Mouse (Mus musculus): ENCODE data around the gene Cyb5r4. TPM values are rescaled to one million over a fixed set of nuclear protein-coding genes. Genes with fewer than 3 reads are reported as not detected.

Gene Cyb5r4
- polyA plus RNA-seq, 1 experiment from 2014 or later: 38.6 TPM

GRCm38 (mm10) chr9:86980942-86981341, 40.9 kb upstream of the Cyb5r4 start:
- TF ChIP-seq CTCF (IDR thresholded peaks at IDR 0.05; ENCODE audit: low read depth) (no peak), EP300 (optimal IDR thresholded peaks at IDR 0.05) (no peak)
- Histone ChIP-seq H3K9me3 (ENCODE audit: control insufficient read depth, low read length) (no peaks in the 10 kb centered on the region), H3K4me3 (ENCODE audit: low read depth, low read length) (no peak overlapping the region), H3K27me3 (ENCODE audit: control insufficient read depth, insufficient read depth, low read length) (no peaks in the 10 kb centered on the region), H3K36me3 (ENCODE audit: control insufficient read depth, insufficient read depth, low read length) (no peaks in the 10 kb centered on the region), H3K4me2 (replicated peaks; ENCODE audit: low read depth) (no peak overlapping the region), H3K4me1 (replicated peaks; ENCODE audit: control insufficient read depth, insufficient read depth) (no peaks in the 10 kb centered on the region), H3K9ac (ENCODE audit: low read length) (no peak overlapping the region), H3K27ac (replicated peaks) (no peak overlapping the region)
- ATAC-seq (ENCODE audit: low FRiP score, low TSS enrichment) (no peak), DNase-seq (ENCODE audit: low spot score) (no peak)
- 47% methylated on average over 2 of the region's 2 CpGs for whole genome bisulfite sequencing

GRCm38 (mm10) chr9:86981551-86981950, 40.3 kb upstream of the Cyb5r4 start:
- H3K27me3 ChIP-seq (ENCODE audit: control insufficient read depth, insufficient read depth, low read length): no peaks in the 10 kb centered on the region
- no peak overlapping the region for H3K9ac ChIP-seq (ENCODE audit: low read length)
- ATAC-seq (ENCODE audit: low FRiP score, low TSS enrichment) (no peak), DNase-seq (ENCODE audit: low spot score) (peak; percentile 22)
- H3K9me3 ChIP-seq (ENCODE audit: control insufficient read depth, low read length): no peaks in the 10 kb centered on the region
- no peaks in the 10 kb centered on the region for H3K4me1 ChIP-seq (replicated peaks; ENCODE audit: control insufficient read depth, insufficient read depth)
- no peak for TF ChIP-seq EP300 (optimal IDR thresholded peaks at IDR 0.05)
- no peak for TF ChIP-seq CTCF (IDR thresholded peaks at IDR 0.05; ENCODE audit: low read depth)
- H3K27ac ChIP-seq (replicated peaks): no peak overlapping the region
- no peak overlapping the region for H3K4me3 ChIP-seq (ENCODE audit: low read depth, low read length)
- 12% methylated on average over 10 of the region's 10 CpGs for WGBS
- H3K36me3 ChIP-seq (ENCODE audit: control insufficient read depth, insufficient read depth, low read length): no peaks in the 10 kb centered on the region
- no peak overlapping the region for H3K4me2 ChIP-seq (replicated peaks; ENCODE audit: low read depth)

- DNase-seq (ENCODE audit: low spot score) (no peak), ATAC-seq (ENCODE audit: low FRiP score, low TSS enrichment) (no peak)
- no peak overlapping the region for H3K27ac ChIP-seq (replicated peaks)
- no peaks in the 10 kb centered on the region for H3K27me3 ChIP-seq (ENCODE audit: control insufficient read depth, insufficient read depth, low read length)
- no peaks in the 10 kb centered on the region for H3K4me1 ChIP-seq (replicated peaks; ENCODE audit: control insufficient read depth, insufficient read depth)
- no peak overlapping the region for H3K9ac ChIP-seq (ENCODE audit: low read length)
- no peaks in the 10 kb centered on the region for H3K36me3 ChIP-seq (ENCODE audit: control insufficient read depth, insufficient read depth, low read length)
- TF ChIP-seq CTCF (IDR thresholded peaks at IDR 0.05; ENCODE audit: low read depth) (no peak), EP300 (optimal IDR thresholded peaks at IDR 0.05) (no peak)
- no peak overlapping the region for H3K4me3 ChIP-seq (ENCODE audit: low read depth, low read length)
- no peak overlapping the region for H3K4me2 ChIP-seq (replicated peaks; ENCODE audit: low read depth)
- H3K9me3 ChIP-seq (ENCODE audit: control insufficient read depth, low read length): no peaks in the 10 kb centered on the region
- 52% methylated on average over 3 of the region's 3 CpGs for WGBS
These were observed 37.2 kb upstream of the Cyb5r4 start for GRCm38 (mm10) chr9:86984583-86984982.

GRCm38 (mm10) chr9:86985105-86985504, 36.7 kb upstream of the Cyb5r4 start:
- TF ChIP-seq CTCF (IDR thresholded peaks at IDR 0.05; ENCODE audit: low read depth): no peak
- no peak for TF ChIP-seq EP300 (optimal IDR thresholded peaks at IDR 0.05)
- 35% methylated on average over 6 of the region's 6 CpGs for WGBS
- Histone ChIP-seq H3K4me2 (replicated peaks; ENCODE audit: low read depth) (no peak overlapping the region), H3K9me3 (ENCODE audit: control insufficient read depth, low read length) (no peaks in the 10 kb centered on the region), H3K4me1 (replicated peaks; ENCODE audit: control insufficient read depth, insufficient read depth) (no peaks in the 10 kb centered on the region), H3K36me3 (ENCODE audit: control insufficient read depth, insufficient read depth, low read length) (no peaks in the 10 kb centered on the region), H3K4me3 (ENCODE audit: low read depth, low read length) (no peak overlapping the region), H3K27me3 (ENCODE audit: control insufficient read depth, insufficient read depth, low read length) (no peaks in the 10 kb centered on the region), H3K9ac (ENCODE audit: low read length) (no peak overlapping the region), H3K27ac (replicated peaks) (no peak overlapping the region)
- no peak for DNase-seq (ENCODE audit: low spot score)
- ATAC-seq (ENCODE audit: low FRiP score, low TSS enrichment): no peak

GRCm38 (mm10) chr9:86986703-86987296, 35.0 kb upstream of the Cyb5r4 start:
- DNase-seq (ENCODE audit: low spot score): no peak
- TF ChIP-seq EP300 (optimal IDR thresholded peaks at IDR 0.05) (no peak), CTCF (IDR thresholded peaks at IDR 0.05; ENCODE audit: low read depth) (no peak)

GRCm38 (mm10) chr9:86989822-86990221, 32.0 kb upstream of the Cyb5r4 start:
- DNase-seq (ENCODE audit: low spot score) (no peak), ATAC-seq (ENCODE audit: low FRiP score, low TSS enrichment) (no peak)
- TF ChIP-seq CTCF (IDR thresholded peaks at IDR 0.05; ENCODE audit: low read depth): no peak
- H3K4me3 ChIP-seq (ENCODE audit: low read depth, low read length): no peak overlapping the region
- no peaks in the 10 kb centered on the region for H3K9me3 ChIP-seq (ENCODE audit: control insufficient read depth, low read length)
- no peak overlapping the region for H3K27ac ChIP-seq (replicated peaks)
- no peak overlapping the region for H3K9ac ChIP-seq (ENCODE audit: low read length)
- no peak overlapping the region for H3K4me2 ChIP-seq (replicated peaks; ENCODE audit: low read depth)
- no peaks in the 10 kb centered on the region for H3K36me3 ChIP-seq (ENCODE audit: control insufficient read depth, insufficient read depth, low read length)
- no peaks in the 10 kb centered on the region for H3K4me1 ChIP-seq (replicated peaks; ENCODE audit: control insufficient read depth, insufficient read depth)
- no peaks in the 10 kb centered on the region for H3K27me3 ChIP-seq (ENCODE audit: control insufficient read depth, insufficient read depth, low read length)

More at GRCm38 (mm10) chr9:86986703-86987296, 35.0 kb upstream of the Cyb5r4 start:
- 40% methylated on average over 7 of the region's 7 CpGs for WGBS
- Histone ChIP-seq H3K36me3 (ENCODE audit: control insufficient read depth, insufficient read depth, low read length) (no peaks in the 10 kb centered on the region), H3K4me2 (replicated peaks; ENCODE audit: low read depth) (no peak overlapping the region), H3K4me1 (replicated peaks; ENCODE audit: control insufficient read depth, insufficient read depth) (no peaks in the 10 kb centered on the region), H3K27me3 (ENCODE audit: control insufficient read depth, insufficient read depth, low read length) (no peaks in the 10 kb centered on the region), H3K9ac (ENCODE audit: low read length) (no peak overlapping the region), H3K9me3 (ENCODE audit: control insufficient read depth, low read length) (no peaks in the 10 kb centered on the region), H3K27ac (replicated peaks) (no peak overlapping the region), H3K4me3 (ENCODE audit: low read depth, low read length) (no peak overlapping the region)
- ATAC-seq (ENCODE audit: low FRiP score, low TSS enrichment): no peak
